ENCODE assay signal across 12 mouse cellular contexts in genomic region chr12:17621487-17621888, GRCm38 (mm10).
A peak's percentile ranks its signal among the peaks of the same experiment; 100 is the strongest.
DNase-seq lines count a peak whose midpoint lies in the region; ATAC-seq lines count a peak whose summit lies in the region.
"Had no signal": no experiment of that assay in that cellular context is flagged by ENCODE, and none has a peak within 500 bp of the region (broad histone marks: within the 10 kb centered on the region; RNA-seq: fewer than 3 reads in every experiment).

No protein-coding gene starts in this region.

- 26% methylated on average over 6 of the region's 6 CpGs for WGBS in hindbrain, embryonic 13.5 days
- WGBS in heart, embryonic 12.5 days = 51% methylated on average over 6 of the region's 6 CpGs

- H3K9ac ChIP-seq in hindbrain, embryonic 13.5 days = no peak overlapping the region
- H3K9ac ChIP-seq in heart, embryonic 12.5 days = no peak overlapping the region
- H3K9ac ChIP-seq: liver, embryonic 13.5 days had no signal

- peak overlapping the region; percentile 69 for H3K27ac ChIP-seq in hindbrain, embryonic 13.5 days
- no peak overlapping the region for H3K27ac ChIP-seq in heart, embryonic 12.5 days (ENCODE audit: poor library complexity, severe bottlenecking)
- H3K27ac ChIP-seq: liver, embryonic 13.5 days had no signal

- no peaks in the 10 kb centered on the region for H3K27me3 ChIP-seq in hindbrain, embryonic 13.5 days
- peaks cover 27% of the 10 kb centered on the region; the same call in 1 of the 2 replicates for H3K27me3 ChIP-seq in heart, embryonic 12.5 days (replicated peaks)
- H3K27me3 ChIP-seq: CH12.LX; liver, embryonic 13.5 days had no signal

- H3K9me3 ChIP-seq in hindbrain, embryonic 13.5 days = no peaks in the 10 kb centered on the region
- H3K9me3 ChIP-seq in heart, embryonic 12.5 days (replicated peaks) = no peaks in the 10 kb centered on the region
- H3K9me3 ChIP-seq: liver, embryonic 13.5 days had no signal

- H3K36me3 ChIP-seq in hindbrain, embryonic 13.5 days = no peaks in the 10 kb centered on the region
- no peaks in the 10 kb centered on the region for H3K36me3 ChIP-seq in heart, embryonic 12.5 days
- H3K36me3 ChIP-seq: liver, embryonic 13.5 days had no signal

- H3K4me3 ChIP-seq in hindbrain, embryonic 13.5 days = no peak overlapping the region
- H3K4me3 ChIP-seq in heart, embryonic 12.5 days = no peak overlapping the region
- H3K4me3 ChIP-seq: liver, embryonic 13.5 days; megakaryocyte, embryonic 14.5 days had no signal

- H3K4me2 ChIP-seq in hindbrain, embryonic 13.5 days = no peak overlapping the region
- no peak overlapping the region for H3K4me2 ChIP-seq in heart, embryonic 12.5 days
- H3K4me2 ChIP-seq: liver, embryonic 13.5 days had no signal

- H3K4me1 ChIP-seq in hindbrain, embryonic 13.5 days (replicated peaks) = peaks cover 27% of the 10 kb centered on the region
- peaks cover 7% of the 10 kb centered on the region; the same call in 1 of the 2 replicates for H3K4me1 ChIP-seq in heart, embryonic 12.5 days (replicated peaks)
- H3K4me1 ChIP-seq: liver, embryonic 13.5 days had no signal

- DNase-seq in Muller cell, postnatal 12 days (ENCODE audit: inconsistent ontology term) = peak; percentile 90
- DNase-seq in embryo, embryonic 10 days (ENCODE audit: low spot score) = peak; percentile 43
- peak; percentile 16 to 51 for DNase-seq in kidney, postnatal 4 days
- no peak for DNase-seq in adrenal gland, adult 2 months
- DNase-seq in testis, postnatal 10 days (ENCODE audit: low spot score) = no peak
- DNase-seq in spleen, postnatal 14 days (ENCODE audit: low spot score in 2 of 2) = no peak
- DNase-seq: gastrocnemius, postnatal 10 days; liver, embryonic 13.5 days had no signal

- ATAC-seq in hindbrain, embryonic 13.5 days (ENCODE audit: low FRiP score) = peak; percentile 57
- ATAC-seq in heart, embryonic 12.5 days (ENCODE audit: insufficient number of reproducible peaks, low FRiP score) = no peak

Comparison
In these comparisons a context has a peak if more than half of its experiments do, and no peak if none do; other contexts are left out.
1. DNase-seq: peak in Muller cell, postnatal 12 days (single experiment), embryo, embryonic 10 days (single experiment) and kidney, postnatal 4 days (2 of 2); none in adrenal gland, adult 2 months (single experiment), testis, postnatal 10 days (single experiment) and spleen, postnatal 14 days (0 of 2).